Mouse (Mus musculus): Measurements from ENCODE around the gene Cdk1. TPM values are rescaled to one million over a fixed set of nuclear protein-coding genes. Genes with fewer than 3 reads are reported as not detected.

Cdk1 gene
- polyA plus RNA-seq, 1 experiment from 2014 or later: 634 TPM

GRCm38 (mm10) chr10:69302667-69303066 is 50.1 kb downstream of the Cdk1 start:
- WGBS: 64% methylated on average over 3 of the region's 3 CpGs
- Histone ChIP-seq H3K27me3 (no peaks in the 10 kb centered on the region), H3K9ac (no peak overlapping the region), H3K4me2 (no peak overlapping the region), H3K9me3 (no peaks in the 10 kb centered on the region), H3K4me3 (no peak overlapping the region), H3K4me1 (peaks cover 11% of the 10 kb centered on the region; the same call in 1 of the 2 replicates), H3K27ac (no peak overlapping the region), H3K36me3 (no peaks in the 10 kb centered on the region)
- no peak for ATAC-seq (ENCODE audit: borderline replicate concordance, extremely low read depth, low FRiP score, low TSS enrichment)

DNA sequence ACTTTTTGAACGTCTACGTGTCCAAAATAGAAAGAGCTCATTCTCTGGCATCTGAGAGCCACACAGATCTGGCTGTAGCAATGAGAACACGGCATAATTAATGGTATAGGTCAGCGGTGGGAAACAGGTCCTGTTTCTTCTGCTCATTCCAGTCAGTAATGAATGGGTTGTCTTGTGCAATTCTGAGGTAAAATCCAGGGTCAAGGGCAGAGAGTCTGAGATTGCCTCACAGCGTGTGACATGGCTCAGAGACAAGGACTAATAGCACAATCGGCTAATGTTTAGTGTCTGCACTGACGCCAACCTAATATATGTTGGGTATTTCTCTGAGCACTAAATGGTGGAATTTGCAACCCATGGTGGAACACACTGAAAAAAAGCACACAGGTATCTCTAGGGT is 52.8 kb downstream of the Cdk1 start:
- H3K36me3 ChIP-seq: no peaks in the 10 kb centered on the region
- no peak overlapping the region for H3K9ac ChIP-seq
- no peak for ATAC-seq (ENCODE audit: borderline replicate concordance, extremely low read depth, low FRiP score, low TSS enrichment)
- H3K4me2 ChIP-seq: no peak overlapping the region
- H3K9me3 ChIP-seq: no peaks in the 10 kb centered on the region
- H3K4me3 ChIP-seq: no peak overlapping the region
- no peak overlapping the region for H3K27ac ChIP-seq
- H3K27me3 ChIP-seq: no peaks in the 10 kb centered on the region
- no peaks in the 10 kb centered on the region for H3K4me1 ChIP-seq
- 83% methylated on average over 7 of the region's 7 CpGs for WGBS

- Histone ChIP-seq H3K27ac (no peak overlapping the region), H3K36me3 (no peaks in the 10 kb centered on the region), H3K4me3 (no peak overlapping the region), H3K9me3 (no peaks in the 10 kb centered on the region), H3K27me3 (no peaks in the 10 kb centered on the region), H3K4me1 (no peaks in the 10 kb centered on the region), H3K9ac (no peak overlapping the region), H3K4me2 (no peak overlapping the region)
- WGBS: 83% methylated on average over 9 of the region's 9 CpGs
- no peak for ATAC-seq (ENCODE audit: borderline replicate concordance, extremely low read depth, low FRiP score, low TSS enrichment)
Observed at GRCm38 (mm10) chr10:69295919-69296318, 56.8 kb downstream of the Cdk1 start.

- ATAC-seq (ENCODE audit: borderline replicate concordance, extremely low read depth, low FRiP score, low TSS enrichment): no peak
Observed at GRCm38 (mm10) chr10:69290736-69291135, 62.0 kb downstream of the Cdk1 start.

DNA sequence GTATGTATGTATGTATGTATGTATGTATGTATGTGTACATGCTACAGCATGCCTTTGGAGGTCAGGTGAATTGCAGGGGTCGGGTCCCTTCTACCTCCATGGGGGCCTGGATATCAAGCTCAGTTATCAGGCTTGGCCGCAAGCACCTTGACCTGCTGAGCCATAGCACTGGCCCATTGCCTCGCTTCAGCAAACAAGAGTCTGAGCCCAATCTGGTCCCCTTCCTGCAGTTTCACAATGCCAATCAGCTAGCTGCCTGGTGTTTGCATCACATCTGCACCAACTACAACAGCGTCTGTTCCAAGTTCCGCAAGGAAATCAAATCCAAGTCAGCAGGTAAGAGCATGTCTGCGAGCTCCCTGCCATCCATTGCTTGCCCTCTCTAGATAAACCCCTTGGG is 64.0 kb downstream of the Cdk1 start:
- WGBS: 85% methylated on average over 6 of the region's 6 CpGs
- no peak for ATAC-seq (ENCODE audit: borderline replicate concordance, extremely low read depth, low FRiP score, low TSS enrichment)
- H3K36me3 ChIP-seq: peaks cover 12% of the 10 kb centered on the region

More at GRCm38 (mm10) chr10:69290736-69291135, 62.0 kb downstream of the Cdk1 start:
- 88% methylated on average over 8 of the region's 8 CpGs for WGBS
- Histone ChIP-seq H3K9ac (no peak overlapping the region), H3K4me3 (no peak overlapping the region), H3K36me3 (peaks cover 6% of the 10 kb centered on the region), H3K4me1 (no peaks in the 10 kb centered on the region), H3K4me2 (no peak overlapping the region), H3K9me3 (no peaks in the 10 kb centered on the region), H3K27ac (no peak overlapping the region), H3K27me3 (no peaks in the 10 kb centered on the region)

DNA sequence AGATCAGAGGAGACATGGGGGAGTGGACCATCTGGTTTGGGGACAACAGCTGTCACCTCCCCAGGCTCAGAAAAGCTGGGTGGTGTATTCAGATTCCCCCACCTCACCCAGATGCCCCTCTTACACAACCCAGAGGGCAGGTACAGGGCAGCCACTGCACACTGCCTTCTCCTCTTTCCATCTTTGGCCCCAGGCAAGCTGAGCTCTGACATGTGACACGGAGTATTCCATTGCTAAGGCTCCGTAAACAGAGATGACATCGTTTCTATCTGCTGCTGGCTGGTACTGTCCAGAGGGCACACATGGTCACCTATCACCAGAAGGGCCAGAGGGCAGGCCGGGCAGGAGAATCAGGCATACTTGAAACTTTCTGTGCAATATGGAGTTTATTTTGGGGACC is 64.7 kb downstream of the Cdk1 start:
- peaks cover 12% of the 10 kb centered on the region for H3K36me3 ChIP-seq
- H3K4me1 ChIP-seq: no peaks in the 10 kb centered on the region
- WGBS: 76% methylated on average over 4 of the region's 4 CpGs
- H3K27me3 ChIP-seq: no peaks in the 10 kb centered on the region
- ATAC-seq (ENCODE audit: borderline replicate concordance, extremely low read depth, low FRiP score, low TSS enrichment): no peak
- no peaks in the 10 kb centered on the region for H3K9me3 ChIP-seq
- no peak overlapping the region for H3K27ac ChIP-seq
- H3K4me2 ChIP-seq: no peak overlapping the region
- no peak overlapping the region for H3K9ac ChIP-seq
- H3K4me3 ChIP-seq: no peak overlapping the region

More for the DNA sequence above, 64.0 kb downstream of the Cdk1 start:
- no peak overlapping the region for H3K9ac ChIP-seq
- no peaks in the 10 kb centered on the region for H3K4me1 ChIP-seq
- no peaks in the 10 kb centered on the region for H3K9me3 ChIP-seq
- no peak overlapping the region for H3K27ac ChIP-seq
- H3K27me3 ChIP-seq: no peaks in the 10 kb centered on the region
- H3K4me2 ChIP-seq: no peak overlapping the region
- no peak overlapping the region for H3K4me3 ChIP-seq

- WGBS: 92% methylated on average over 3 of the region's 3 CpGs
- peaks cover 12% of the 10 kb centered on the region for H3K36me3 ChIP-seq
- no peak overlapping the region for H3K9ac ChIP-seq
Observed at GRCm38 (mm10) chr10:69286939-69287338, 65.8 kb downstream of the Cdk1 start.

More at GRCm38 (mm10) chr10:69286939-69287338, 65.8 kb downstream of the Cdk1 start:
- H3K4me1 ChIP-seq: no peaks in the 10 kb centered on the region
- ATAC-seq (ENCODE audit: borderline replicate concordance, extremely low read depth, low FRiP score, low TSS enrichment): no peak
- H3K4me3 ChIP-seq: no peak overlapping the region
- no peaks in the 10 kb centered on the region for H3K9me3 ChIP-seq
- no peaks in the 10 kb centered on the region for H3K27me3 ChIP-seq
- H3K27ac ChIP-seq: no peak overlapping the region
- no peak overlapping the region for H3K4me2 ChIP-seq

Other genes with a start within 250 kb of the Cdk1 start
- gene Rhobtb1, start 201.5 kb downstream of the Cdk1 start, polyA plus RNA-seq (2015; fragmentation: Nextera tagmentation; extraction: Ambion mirVana): 15.7 and 16.8 TPM in 2 replicates
- gene A930033H14Rik, start 139.8 kb downstream of the Cdk1 start, polyA plus RNA-seq (2015; fragmentation: Nextera tagmentation; extraction: Ambion mirVana): 1.3 and 1.6 TPM in 2 replicates
- gene Ank3, start 45.8 kb upstream of the Cdk1 start, polyA plus RNA-seq (2015; fragmentation: Nextera tagmentation; extraction: Ambion mirVana): 16.5 and 18.0 TPM in 2 replicates

All from lung, embryonic 15.5 days (tissue).